Mouse (Mus musculus) B cell, adult 2 months (primary cell): ENCODE measurements around the gene Gm15217.
A peak's percentile ranks its signal among the peaks of the same experiment; 100 is the strongest.

Experiments
- DNase-seq, 2 experiments: peaks; one replicate each; pipeline ENCODE4 v3.0.0; 2022

Gene Gm15217

DNA sequence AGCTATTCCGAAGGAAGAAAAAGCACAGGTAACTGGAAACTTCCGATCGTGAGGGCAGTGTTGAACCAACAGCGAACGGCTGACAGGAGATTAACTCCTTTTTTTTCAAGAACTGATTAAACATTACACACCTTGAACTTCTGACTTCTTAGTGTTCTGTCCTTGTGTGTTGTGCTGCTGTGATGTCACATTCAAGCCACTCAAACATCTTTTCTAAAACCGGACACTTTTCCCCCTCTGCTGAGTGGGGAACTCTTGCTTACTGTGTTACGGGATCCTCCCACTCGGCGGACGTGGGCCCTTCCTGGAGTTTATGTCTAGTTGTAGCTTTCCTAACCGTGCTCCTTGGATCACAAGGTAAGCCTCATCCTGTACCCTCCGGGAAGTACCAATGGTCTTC lies at the start of gene Gm15217:
TSS of gene Gm15217 (plus strand) at position 130 of the 400 bp plus-strand sequence.
- no peak for DNase-seq

DNA sequence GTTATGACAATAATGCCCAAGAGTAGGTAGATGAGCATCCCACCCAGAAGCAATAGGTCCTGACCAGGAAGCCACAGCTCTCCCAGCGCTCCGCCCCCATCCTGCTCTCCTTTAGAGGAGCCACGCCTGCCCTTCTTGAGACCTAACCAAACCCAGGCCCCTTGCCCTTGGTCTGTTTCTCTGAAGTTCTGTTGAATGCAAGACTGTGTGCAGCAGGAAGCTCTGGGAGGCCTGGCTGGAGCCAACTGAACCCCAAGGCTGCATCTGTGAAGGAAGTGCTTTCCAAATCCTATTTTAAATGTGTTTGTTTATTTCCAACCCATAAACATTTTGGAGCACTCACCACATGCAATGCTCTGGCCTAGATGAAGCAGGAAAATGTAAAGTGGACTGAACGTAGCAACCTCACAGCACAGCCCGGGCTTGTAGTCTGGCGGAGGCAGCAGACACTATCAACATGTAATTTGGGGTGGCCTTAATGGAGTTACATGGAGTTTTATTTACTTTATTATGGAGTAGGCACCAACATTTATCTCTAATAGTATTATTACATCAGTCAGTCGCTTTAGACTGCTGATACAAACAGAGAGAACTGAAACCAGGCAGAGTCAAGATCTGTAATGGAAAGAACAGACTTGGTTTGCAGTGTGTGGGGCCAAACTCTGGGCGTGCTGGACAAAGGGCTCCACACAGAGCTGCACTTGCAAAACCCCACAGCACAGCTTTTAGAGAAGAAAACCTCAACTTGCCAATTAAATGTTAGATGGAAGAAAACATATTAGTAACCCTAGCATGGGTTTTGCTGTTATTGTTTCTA lies 45.6 kb upstream of the Gm15217 start:
- DNase-seq = no peak

GRCm38 (mm10) chr14:46338801-46339200 lies 40.4 kb upstream of the Gm15217 start:
- no peak for DNase-seq

- DNase-seq = no peak
Observed at GRCm38 (mm10) chr14:46344750-46345149, 34.5 kb upstream of the Gm15217 start.

DNA sequence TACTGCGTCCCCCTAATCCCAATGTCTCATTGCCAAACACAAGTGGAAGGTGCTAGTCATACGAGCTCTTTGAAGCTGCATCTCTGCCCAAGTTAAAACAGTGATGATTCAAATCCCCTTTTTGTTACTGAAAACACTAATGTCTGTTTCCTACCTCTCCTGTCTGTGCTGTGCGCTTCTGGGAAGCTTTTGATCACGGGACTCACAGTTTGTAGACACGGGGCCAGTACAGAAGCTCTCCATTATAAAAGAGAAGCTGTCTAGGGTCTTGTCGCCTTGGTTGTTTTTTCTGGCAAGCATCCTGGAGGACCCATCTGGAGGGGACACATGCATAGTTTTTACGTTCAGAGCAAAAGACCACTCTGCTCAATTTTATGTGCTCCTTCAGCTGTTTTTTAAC lies 21.9 kb upstream of the Gm15217 start:
- no peak for DNase-seq

- DNase-seq = no peak
Observed at GRCm38 (mm10) chr14:46357696-46358095, 21.5 kb upstream of the Gm15217 start.

DNA sequence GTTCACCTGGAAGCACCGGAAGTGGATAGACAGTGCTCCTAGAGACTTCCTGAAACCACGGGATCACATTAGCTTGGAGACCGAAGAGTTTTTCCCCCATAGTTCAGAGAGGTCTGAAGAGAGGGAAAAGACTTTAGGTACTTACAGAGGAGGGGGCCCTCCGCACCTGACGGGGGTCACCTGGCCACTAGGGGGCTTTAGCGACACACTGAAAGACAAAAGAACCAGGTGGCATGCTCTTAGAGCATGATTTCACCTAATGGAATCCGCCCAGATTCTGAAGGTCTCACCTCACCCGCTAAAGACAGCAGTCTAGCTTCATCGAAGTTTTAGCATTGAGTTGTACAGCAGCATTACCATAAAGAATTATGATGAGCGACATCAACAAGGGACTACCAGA lies 16.0 kb upstream of the Gm15217 start:
- no peak for DNase-seq

GRCm38 (mm10) chr14:46372452-46372851 lies 6.8 kb upstream of the Gm15217 start:
- no peak for DNase-seq

- DNase-seq = no peak
Observed at GRCm38 (mm10) chr14:46375796-46376195, 3.4 kb upstream of the Gm15217 start.

DNA sequence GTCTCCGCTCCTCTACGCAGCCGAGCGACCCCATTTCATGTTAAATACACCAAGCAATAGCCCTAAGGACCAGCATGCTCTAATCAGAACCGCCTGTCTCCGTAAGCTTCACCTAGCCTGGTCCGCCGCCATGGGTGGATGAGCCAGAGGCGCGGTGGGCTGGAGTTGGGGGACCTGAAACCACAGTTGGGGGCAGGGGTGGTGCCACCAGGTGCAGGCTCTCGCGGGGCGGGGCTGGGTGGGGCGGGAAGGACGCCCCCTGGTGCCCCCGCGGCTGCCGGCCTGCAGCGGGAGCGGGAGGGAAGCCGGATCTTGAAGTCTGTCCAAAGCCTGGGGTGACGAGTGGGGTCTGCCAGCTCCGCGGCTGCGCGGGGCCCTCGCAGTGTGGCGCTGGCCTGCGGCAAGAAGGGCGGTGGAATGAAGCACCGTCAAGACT lies 1.1 kb downstream of the Gm15217 start:
- no peak for DNase-seq

DNA sequence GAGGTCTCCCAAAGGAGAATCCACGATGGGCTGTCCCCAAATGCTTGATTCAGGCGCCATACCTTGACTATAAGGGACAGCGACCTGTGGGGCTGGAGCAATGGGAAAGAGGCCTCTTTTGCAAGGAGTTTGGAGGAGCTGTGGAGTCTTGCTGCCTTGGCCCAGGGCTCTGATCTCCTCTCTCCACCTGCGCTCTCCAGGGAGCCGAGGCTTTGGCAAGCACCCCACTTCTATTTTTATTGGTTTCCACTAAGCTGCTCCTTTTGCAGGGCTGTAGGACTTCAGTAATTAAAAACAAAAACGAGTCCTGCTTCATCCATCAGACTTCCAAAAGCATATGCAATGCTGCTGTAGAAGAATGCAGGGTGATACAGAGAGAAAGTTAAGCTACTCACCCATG lies 2.2 kb downstream of the Gm15217 start:
- DNase-seq = no peak

DNA sequence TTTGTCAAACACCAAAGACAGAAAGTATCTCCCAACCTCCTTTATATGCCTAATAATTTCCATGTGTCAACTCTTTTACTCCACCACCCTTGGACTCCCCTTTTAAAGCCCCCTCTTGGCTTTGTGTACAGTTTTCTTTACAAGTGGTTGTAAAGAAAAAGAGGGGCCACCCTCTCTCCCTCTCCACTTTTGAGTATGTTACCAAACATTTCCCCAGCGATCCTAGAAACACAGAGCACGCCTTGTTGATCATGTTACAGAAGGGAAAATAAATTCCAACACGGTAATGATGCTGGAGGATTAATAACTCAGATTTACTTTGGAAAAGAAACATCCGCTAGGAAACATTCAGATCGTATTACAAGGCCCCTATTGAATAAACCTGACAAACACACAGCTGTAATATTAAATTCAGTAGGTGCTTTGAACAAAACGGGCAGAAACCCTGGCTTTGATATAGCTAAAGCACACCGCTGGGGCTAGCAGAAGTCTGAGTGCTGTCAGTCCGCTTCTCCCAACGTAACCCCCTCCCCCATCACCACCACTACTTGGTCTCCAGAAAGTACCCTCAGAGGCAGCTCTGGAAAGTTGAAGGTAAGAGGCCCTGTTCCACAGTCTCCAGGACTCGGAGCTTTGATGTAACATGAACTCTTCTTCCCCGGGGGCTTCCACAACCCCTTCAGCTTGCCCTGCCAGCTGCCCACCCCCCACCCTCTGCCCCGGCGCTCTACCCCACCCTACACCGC lies 5.9 kb downstream of the Gm15217 start:
- no peak for DNase-seq

DNA sequence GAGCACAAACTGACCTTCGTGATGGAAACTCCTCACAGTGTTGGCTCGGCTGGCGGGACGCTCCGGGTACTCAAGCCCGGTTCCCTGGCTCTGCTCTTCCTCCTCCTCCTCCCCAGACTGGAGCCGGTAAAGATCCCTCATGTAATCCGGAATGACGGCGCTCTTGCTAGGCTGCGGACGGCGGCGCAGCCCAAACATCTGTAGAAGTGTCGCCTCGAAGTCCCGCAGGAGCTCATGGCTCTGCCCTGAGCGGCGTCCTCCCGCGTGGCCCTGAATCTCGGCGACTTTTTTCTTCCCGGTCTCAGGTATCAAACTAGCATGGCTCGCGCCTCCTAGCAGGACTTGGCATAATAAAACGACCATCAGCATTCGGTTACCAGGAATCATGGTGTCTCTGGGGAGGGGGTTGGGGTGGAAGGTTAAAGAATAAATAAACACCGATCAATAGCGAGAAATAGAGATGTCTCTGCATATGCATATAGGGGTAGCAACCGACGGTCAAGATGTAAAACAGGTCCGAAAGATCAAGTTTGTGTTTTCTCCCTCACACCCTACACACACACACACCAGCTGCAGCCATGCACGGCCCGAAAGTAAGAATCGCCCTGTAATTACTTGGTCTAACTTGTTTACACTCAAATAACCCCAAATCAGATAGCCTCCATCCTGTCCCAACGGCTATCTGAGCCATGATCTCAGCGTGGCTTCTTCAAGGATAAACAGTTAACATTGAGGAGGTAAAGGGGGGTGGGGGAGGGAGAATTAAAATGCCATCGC lies 6.7 kb downstream of the Gm15217 start:
- DNase-seq = no peak

DNA sequence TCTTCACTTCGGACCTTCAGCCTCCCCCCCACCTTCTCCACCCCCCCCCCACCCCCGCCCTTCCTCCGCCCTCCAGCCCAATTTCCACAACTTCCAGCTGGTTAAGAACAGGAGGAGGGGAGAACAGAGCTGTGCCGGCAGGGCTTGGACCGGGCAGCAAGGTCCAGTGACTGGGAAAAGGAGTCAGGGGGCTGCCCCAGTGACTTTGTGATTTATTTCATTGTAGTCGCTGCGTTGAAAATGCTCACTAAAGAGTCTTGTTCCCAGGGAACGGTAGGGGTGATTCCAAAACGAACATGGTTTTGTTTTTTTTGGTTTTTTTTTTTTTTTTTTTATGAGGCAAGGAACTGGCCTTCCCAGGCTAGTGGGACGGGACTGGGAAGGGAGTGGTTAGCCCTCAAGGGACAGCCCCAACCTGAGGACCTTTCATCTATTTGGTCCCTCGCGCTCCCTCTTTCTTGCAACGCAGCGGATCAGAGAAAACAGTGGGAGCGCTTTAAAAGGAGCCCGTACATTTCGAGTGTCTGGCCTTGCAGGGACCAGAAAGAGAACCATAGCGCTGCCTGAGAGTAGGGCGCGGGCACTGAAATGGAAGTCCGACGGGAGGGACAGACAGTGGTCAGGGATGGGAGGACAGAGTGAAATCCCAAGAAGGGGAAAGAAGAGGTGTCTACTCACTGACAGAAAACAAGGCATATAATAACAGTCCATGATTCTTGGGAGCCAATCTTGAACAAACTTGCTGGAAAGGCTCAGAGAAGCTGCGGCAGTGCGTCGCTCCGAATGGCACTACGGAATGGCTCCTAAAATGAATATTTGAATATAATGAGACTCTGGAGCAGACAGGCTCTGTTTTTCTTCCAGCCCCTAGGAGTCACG lies 7.5 kb downstream of the Gm15217 start:
- DNase-seq = no peak

DNA sequence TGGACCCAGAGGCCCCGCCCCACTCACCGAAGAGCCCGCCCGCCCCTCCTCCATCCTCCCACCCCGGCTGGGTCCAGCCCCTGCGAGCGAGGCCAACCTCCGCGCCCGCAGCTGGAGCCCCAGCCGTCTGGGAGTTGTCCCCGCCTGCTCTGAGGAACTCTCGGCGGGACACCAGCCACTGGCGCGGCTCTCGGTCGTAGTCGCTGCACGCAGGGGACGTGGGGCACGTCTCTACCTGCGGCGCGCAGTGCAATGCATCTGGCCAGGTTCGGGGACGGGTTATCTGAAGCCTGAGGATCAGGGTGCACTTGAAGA lies 8.1 kb downstream of the Gm15217 start:
- peak in 1 of 2 experiments; percentile 15 for DNase-seq

DNA sequence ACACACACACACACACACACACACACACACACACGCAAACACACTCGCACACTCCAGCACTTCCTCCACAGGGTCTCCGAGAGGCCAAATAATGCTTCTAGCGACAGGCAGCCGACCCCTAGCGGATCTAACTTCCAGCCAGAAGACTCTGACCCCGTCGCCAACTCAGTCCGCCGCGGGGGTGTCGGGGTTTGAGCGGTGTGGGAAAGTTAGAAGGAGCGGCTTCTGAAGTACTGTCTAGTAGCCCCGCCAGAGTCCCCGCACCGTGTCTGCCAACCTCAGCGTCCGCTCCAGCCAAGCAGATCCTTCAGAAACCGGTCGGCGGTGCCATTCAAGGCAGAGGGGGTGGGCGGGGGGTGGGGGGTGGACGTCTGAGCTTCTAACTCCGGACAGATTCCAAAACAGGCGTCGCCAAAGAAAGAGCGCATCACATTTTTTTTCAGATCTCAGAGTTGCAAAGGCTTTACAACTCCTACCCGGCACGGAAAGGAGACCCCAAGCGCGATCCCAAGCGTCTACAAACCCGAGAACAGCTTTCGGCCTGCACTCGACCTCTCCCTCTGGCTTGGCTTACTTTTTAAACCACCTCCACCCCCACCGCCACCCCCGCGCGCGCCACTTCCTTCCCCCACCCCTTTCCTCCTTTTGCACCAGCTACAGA lies 8.7 kb downstream of the Gm15217 start:
- no peak for DNase-seq

GRCm38 (mm10) chr14:46388636-46389035 lies 9.4 kb downstream of the Gm15217 start:
- no peak for DNase-seq

- no peak for DNase-seq
Observed at GRCm38 (mm10) chr14:46389438-46390248, 10.4 kb downstream of the Gm15217 start.

- no peak for DNase-seq
Observed at GRCm38 (mm10) chr14:46390249-46390775, 11.1 kb downstream of the Gm15217 start, which contains the start of gene Bmp4. Gene Bmp4, minus strand, starts transcription at chr14:46390669.

GRCm38 (mm10) chr14:46391621-46392170 lies 12.5 kb downstream of the Gm15217 start:
- DNase-seq = no peak
